Mouse (Mus musculus) adrenal gland, postnatal 10 days (tissue): ENCODE measurements around the gene Pif1. TPM values are rescaled to one million over a fixed set of nuclear protein-coding genes. Genes with fewer than 3 reads are reported as not detected.

Experiments used
- DNase-seq: peaks from one replicate; pipeline ENCODE4 v3.0.0; 2021; ENCODE audit warnings: mixed read lengths
- long read RNA-seq, 2 experiments: library from polyadenylated mRNA; stranded (forward); transcript quantifications; one replicate each; pipeline ENCODE4 v2.0.0; 2021
- total RNA-seq, 2 experiments: library from RNA; stranded (reverse); gene quantifications; 2 replicates each; pipeline ENCODE4 v1.2.3; 2021

The Pif1 gene
- 1 to 10 TPM; 2.0 to 3.3 TPM for total RNA-seq
- long read RNA-seq, experiment 1, partial matches to known transcripts: 0 of 4 reads
- long read RNA-seq, experiment 1, other reads (novel, unspliced or antisense): 3 of 4 reads
- long read RNA-seq, experiment 2: 0 reads

GRCm38 (mm10) chr9:65586406-65587269, at the start of gene Pif1:
Gene Pif1, plus strand, starts transcription at chr9:65587160.
- peak; percentile 91 for DNase-seq

GRCm38 (mm10) chr9:65537901-65538630, 48.9 kb upstream of the Pif1 start:
- peak; percentile 69 for DNase-seq

GRCm38 (mm10) chr9:65539697-65540096, 47.3 kb upstream of the Pif1 start:
- no peak for DNase-seq

- DNase-seq: peak; percentile 77
Observed at GRCm38 (mm10) chr9:65541126-65542068, 45.6 kb upstream of the Pif1 start.

- no peak for DNase-seq
Observed at GRCm38 (mm10) chr9:65542111-65542524, 44.8 kb upstream of the Pif1 start.

GRCm38 (mm10) chr9:65545635-65546412, 41.1 kb upstream of the Pif1 start:
- DNase-seq: peak; percentile 43

- DNase-seq: peak; percentile 71
Observed at GRCm38 (mm10) chr9:65546413-65546695, 40.6 kb upstream of the Pif1 start.

GRCm38 (mm10) chr9:65547111-65547510, 39.8 kb upstream of the Pif1 start:
- DNase-seq: peak; percentile 51

- DNase-seq: peak; percentile 50
Observed at GRCm38 (mm10) chr9:65547844-65548243, 39.1 kb upstream of the Pif1 start.

GRCm38 (mm10) chr9:65548311-65548710, 38.6 kb upstream of the Pif1 start:
- peak; percentile 47 for DNase-seq

- no peak for DNase-seq
Observed at GRCm38 (mm10) chr9:65549139-65549538, 37.8 kb upstream of the Pif1 start.

- no peak for DNase-seq
Observed at GRCm38 (mm10) chr9:65549643-65550042, 37.3 kb upstream of the Pif1 start.

- DNase-seq: no peak
Observed at GRCm38 (mm10) chr9:65550079-65550831, 36.7 kb upstream of the Pif1 start.

GRCm38 (mm10) chr9:65551035-65551434, 35.9 kb upstream of the Pif1 start:
- DNase-seq: peak; percentile 80

- DNase-seq: no peak
Observed at GRCm38 (mm10) chr9:65552141-65552540, 34.8 kb upstream of the Pif1 start.

GRCm38 (mm10) chr9:65552711-65553110, 34.2 kb upstream of the Pif1 start:
- DNase-seq: no peak

- DNase-seq: no peak
Observed at GRCm38 (mm10) chr9:65555001-65555405, 32.0 kb upstream of the Pif1 start.

GRCm38 (mm10) chr9:65555621-65556020, 31.3 kb upstream of the Pif1 start:
- DNase-seq: no peak

GRCm38 (mm10) chr9:65556349-65556748, 30.6 kb upstream of the Pif1 start:
- no peak for DNase-seq

GRCm38 (mm10) chr9:65556979-65557378, 30.0 kb upstream of the Pif1 start:
- DNase-seq: no peak

GRCm38 (mm10) chr9:65558806-65559205, 28.2 kb upstream of the Pif1 start:
- peak; percentile 1 for DNase-seq
